ENCODE assay signal across 8 mouse cellular contexts in genomic region chr10:84903742-84904141, GRCm38 (mm10). TPM values are rescaled to one million over a fixed set of nuclear protein-coding genes. Genes with fewer than 3 reads are reported as not detected.
A peak's percentile ranks its signal among the peaks of the same experiment; 100 is the strongest.
DNase-seq lines count a peak whose midpoint lies in the region; ATAC-seq and TF ChIP-seq lines count a peak whose summit lies in the region.

No protein-coding gene starts in this region.

- WGBS in cerebellum, adult 2 months = 4% methylated on average over 5 of the region's 5 CpGs
- 11% methylated on average over 5 of the region's 5 CpGs for WGBS in lung, postnatal 0 days
- 13% methylated on average over 5 of the region's 5 CpGs for WGBS in lung, adult 2 months
- WGBS in heart, embryonic 16.5 days = 6% methylated on average over 5 of the region's 5 CpGs
- 4% methylated on average over 5 of the region's 5 CpGs for WGBS in limb, embryonic 11.5 days

- no peak; the same call in 1 of the 2 replicates for ATAC-seq in lung, postnatal 0 days
- ATAC-seq in heart, embryonic 16.5 days (replicated peaks; ENCODE audit: extremely low read depth, insufficient read depth, low FRiP score) = no peak; the same call in 1 of the 2 replicates
- no peak for ATAC-seq in limb, embryonic 11.5 days (ENCODE audit: insufficient number of reproducible peaks, low FRiP score, low TSS enrichment, low read depth)

- no peaks in the 10 kb centered on the region for H3K36me3 ChIP-seq in lung, postnatal 0 days (ENCODE audit: insufficient read depth, low read length)
- no peaks in the 10 kb centered on the region for H3K36me3 ChIP-seq in heart, embryonic 16.5 days (ENCODE audit: control insufficient read depth, insufficient read depth)
- H3K36me3 ChIP-seq in limb, embryonic 11.5 days (ENCODE audit: control insufficient read depth, insufficient read depth, low read length) = no peaks in the 10 kb centered on the region
- H3K36me3 ChIP-seq in splenic B cell, adult 2 months (ENCODE audit: control insufficient read depth, insufficient read depth, low read length, poor library complexity, severe bottlenecking) = no peaks in the 10 kb centered on the region

- no peak for TF ChIP-seq POLR2A in cerebellum, adult 2 months (IDR thresholded peaks at IDR 0.05; ENCODE audit: borderline replicate concordance, insufficient read depth, low read length)
- TF ChIP-seq POLR2A in lung, adult 2 months (IDR thresholded peaks at IDR 0.05; ENCODE audit: borderline replicate concordance, extremely low read depth, low read depth, low read length) = no peak

- no peaks in the 10 kb centered on the region for H3K27me3 ChIP-seq in cerebellum, adult 2 months (ENCODE audit: control insufficient read depth, insufficient read depth, low read length)
- H3K27me3 ChIP-seq in lung, postnatal 0 days (replicated peaks; ENCODE audit: insufficient read depth, low read length) = no peaks in the 10 kb centered on the region
- H3K27me3 ChIP-seq in heart, embryonic 16.5 days (ENCODE audit: control insufficient read depth, insufficient read depth, low read length) = no peaks in the 10 kb centered on the region; the same call in 1 of the 2 replicates
- H3K27me3 ChIP-seq in limb, embryonic 11.5 days (ENCODE audit: control insufficient read depth, insufficient read depth, low read length) = no peaks in the 10 kb centered on the region
- H3K27me3 ChIP-seq in splenic B cell, adult 2 months (ENCODE audit: control insufficient read depth, insufficient read depth, low read length, poor library complexity, severe bottlenecking) = no peaks in the 10 kb centered on the region

- H3K4me3 ChIP-seq in cerebellum, adult 2 months (replicated peaks; ENCODE audit: insufficient read depth, low read depth, low read length) = no peak overlapping the region
- H3K4me3 ChIP-seq in lung, postnatal 0 days (ENCODE audit: low read depth, low read length) = no peak overlapping the region
- H3K4me3 ChIP-seq in lung, adult 2 months (replicated peaks; ENCODE audit: extremely low read depth, low read depth, low read length) = no peak overlapping the region
- no peak overlapping the region for H3K4me3 ChIP-seq in heart, embryonic 16.5 days (ENCODE audit: low read length)
- no peak overlapping the region for H3K4me3 ChIP-seq in limb, embryonic 11.5 days (ENCODE audit: low read depth, low read length)

- H3K9ac ChIP-seq in lung, postnatal 0 days (replicated peaks; ENCODE audit: low read depth) = no peak overlapping the region
- H3K9ac ChIP-seq in heart, embryonic 16.5 days (ENCODE audit: low read length) = no peak overlapping the region
- no peak overlapping the region for H3K9ac ChIP-seq in limb, embryonic 11.5 days (ENCODE audit: low read length)

- no peak for TF ChIP-seq CTCF in cerebellum, adult 2 months (IDR thresholded peaks at IDR 0.05; ENCODE audit: borderline replicate concordance, insufficient read depth, low read depth, low read length)
- no peak for TF ChIP-seq CTCF in lung, postnatal 0 days (IDR thresholded peaks at IDR 0.05)
- no peak for TF ChIP-seq CTCF in lung, adult 2 months (IDR thresholded peaks at IDR 0.05; ENCODE audit: insufficient read depth, low read length)

- H3K4me1 ChIP-seq in cerebellum, adult 2 months (ENCODE audit: control insufficient read depth, insufficient read depth, low read length) = peaks cover 4% of the 10 kb centered on the region; the same call in 1 of the 2 replicates
- peaks cover 5% of the 10 kb centered on the region for H3K4me1 ChIP-seq in lung, postnatal 0 days (ENCODE audit: insufficient read depth, low read depth, low read length)
- H3K4me1 ChIP-seq in lung, adult 2 months (ENCODE audit: control insufficient read depth, insufficient read depth, low read length) = no peaks in the 10 kb centered on the region
- peaks cover 10% of the 10 kb centered on the region for H3K4me1 ChIP-seq in heart, embryonic 16.5 days (ENCODE audit: control insufficient read depth, insufficient read depth, low read length)
- no peaks in the 10 kb centered on the region; the same call in 1 of the 2 replicates for H3K4me1 ChIP-seq in limb, embryonic 11.5 days (ENCODE audit: control insufficient read depth, insufficient read depth, low read length)

- H3K4me2 ChIP-seq in lung, postnatal 0 days (replicated peaks; ENCODE audit: low read depth, low read length) = peak overlapping the region; percentile 17
- H3K4me2 ChIP-seq in heart, embryonic 16.5 days (ENCODE audit: low read depth, low read length) = peak overlapping the region; percentile 35
- H3K4me2 ChIP-seq in limb, embryonic 11.5 days (ENCODE audit: low read depth, severe bottlenecking) = peak overlapping the region; percentile 16; the same call in 1 of the 2 replicates

- no peaks in the 10 kb centered on the region for H3K9me3 ChIP-seq in lung, postnatal 0 days (ENCODE audit: low read length)
- H3K9me3 ChIP-seq in heart, embryonic 16.5 days (replicated peaks; ENCODE audit: control insufficient read depth, low read length) = no peaks in the 10 kb centered on the region
- H3K9me3 ChIP-seq in limb, embryonic 11.5 days (ENCODE audit: control insufficient read depth, low read length) = no peaks in the 10 kb centered on the region

- DNase-seq in cerebellum, adult 9-11 months = peak; percentile 19
- DNase-seq in cerebellum, adult 2 months = no peak
- no peak for DNase-seq in lung, postnatal 0 days (ENCODE audit: low spot score)
- no peak for DNase-seq in lung, adult 2 months
- DNase-seq in limb, embryonic 11.5 days (ENCODE audit: low spot score) = no peak
- DNase-seq in splenic B cell, adult 2 months (ENCODE audit: low read depth, low spot score) = peak; percentile 10
- DNase-seq in testis, postnatal 10 days (ENCODE audit: low spot score) = no peak

- no peak overlapping the region for H3K27ac ChIP-seq in cerebellum, adult 2 months (ENCODE audit: insufficient read depth, low read length)
- H3K27ac ChIP-seq in lung, postnatal 0 days (ENCODE audit: low read length) = no peak overlapping the region
- no peak overlapping the region for H3K27ac ChIP-seq in heart, embryonic 16.5 days (ENCODE audit: low read length)
- H3K27ac ChIP-seq in limb, embryonic 11.5 days (replicated peaks; ENCODE audit: low read depth, low read length) = no peak overlapping the region

- TF ChIP-seq EP300 in lung, postnatal 0 days (IDR thresholded peaks at IDR 0.05) = no peak

RNA-seq across cellular contexts. Expression of gene Ric8b, which starts 13.7 kb away (rescaled TPM):
- 41.5 and 43.3 TPM in 2 replicates for polyA plus RNA-seq in cerebellum, adult 2 months (2012; rRNA removed)
- 9.6 and 12.7 TPM in 2 replicates for polyA plus RNA-seq in lung, postnatal 0 days (2015; fragmentation: Nextera tagmentation; extraction: Ambion mirVana)
- polyA plus RNA-seq in lung, adult 2 months (2012; rRNA removed) = 8.5 and 12.9 TPM in 2 replicates
- 15.7 and 16.1 TPM in 2 replicates for polyA plus RNA-seq in heart, embryonic 16.5 days (2015; fragmentation: Nextera tagmentation; extraction: Ambion mirVana)
- polyA plus RNA-seq in limb, embryonic 11.5 days (2014; fragmentation: Nextera tagmentation; extraction: Ambion mirVana) = 26.0 and 28.2 TPM in 2 replicates

Comparison
In these comparisons a context has a peak if more than half of its experiments do, and no peak if none do; other contexts are left out.
1. DNase-seq: peak in cerebellum, adult 9-11 months (single experiment) and splenic B cell, adult 2 months (single experiment); none in cerebellum, adult 2 months (0 of 2), lung, postnatal 0 days (single experiment), lung, adult 2 months (single experiment), limb, embryonic 11.5 days (single experiment) and testis, postnatal 10 days (single experiment).
2. Peak in every context shown above with its lines, with median percentiles within 50 percentile points of each other: H3K4me2 ChIP-seq.